Mouse (Mus musculus) bone marrow macrophage, adult 2 months (primary cell): Measurements from ENCODE around the gene Edem2. TPM values are rescaled to one million over a fixed set of nuclear protein-coding genes. Genes with fewer than 3 reads are reported as not detected.
"Not testable (repeated sequence)": the region's sequence is repeated elsewhere in the genome, so short reads cannot be mapped to it uniquely, and the experiment has no call there.

Experiments used
- H3K27ac ChIP-seq: 2 replicates; pipeline ENCODE4 v1.5.1; 2012; ENCODE audit warnings: low read depth, low read length; ENCODE audit not compliant: insufficient read depth
- H3K4me1 ChIP-seq: 2 replicates; pipeline ENCODE4 v1.6.1; 2012; ENCODE audit warnings: low read length; ENCODE audit not compliant: control insufficient read depth, insufficient read depth
- H3K4me3 ChIP-seq: 2 replicates; pipeline ENCODE4 v1.5.1; 2012; ENCODE audit warnings: mild to moderate bottlenecking, low read length, moderate library complexity; ENCODE audit not compliant: insufficient read depth
- CTCF ChIP-seq: IDR thresholded peaks from 2 replicates; pipeline ENCODE4 v1.5.1; 2012; ENCODE audit warnings: low read depth, mild to moderate bottlenecking, low read length, moderate library complexity
- POLR2A ChIP-seq: IDR thresholded peaks from 2 replicates; pipeline ENCODE4 v1.6.1; 2012; ENCODE audit warnings: mild to moderate bottlenecking, low read depth, low read length, borderline replicate concordance
- polyA plus RNA-seq: library from polyadenylated mRNA; stranded (reverse); fragments of >200 nt; gene quantifications from 2 replicates; pipeline ENCODE4 v1.2.4, GENCODE M21; 2012; ENCODE audit not compliant: missing spikeins, insufficient read depth, insufficient read length

The Edem2 gene
- polyA plus RNA-seq, 1 experiment = 44.3 TPM

DNA sequence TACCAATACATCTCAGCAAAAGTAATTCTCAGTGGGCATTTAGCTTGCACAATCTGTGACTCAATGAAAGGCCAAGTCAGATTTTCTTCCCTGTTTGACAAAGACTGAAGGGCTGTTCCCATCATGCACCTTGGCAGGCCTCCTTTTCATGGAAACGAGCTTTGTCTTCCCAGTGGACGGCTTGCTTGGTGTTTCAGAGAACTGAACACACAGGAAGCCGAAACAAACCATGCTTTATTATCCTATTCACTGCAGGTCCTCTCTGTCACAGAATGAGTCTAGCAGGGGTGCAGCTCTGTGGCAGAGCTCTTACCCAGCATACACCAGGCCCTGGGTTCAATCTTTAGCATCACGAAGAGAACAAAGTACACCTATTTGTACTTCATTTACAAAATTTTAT, 25.6 kb downstream of the Edem2 start:
- Histone ChIP-seq H3K4me3 (no peak overlapping the region), H3K4me1 (no peaks in the 10 kb centered on the region), H3K27ac (no peak overlapping the region)
- TF ChIP-seq POLR2A (no peak), CTCF (no peak)

DNA sequence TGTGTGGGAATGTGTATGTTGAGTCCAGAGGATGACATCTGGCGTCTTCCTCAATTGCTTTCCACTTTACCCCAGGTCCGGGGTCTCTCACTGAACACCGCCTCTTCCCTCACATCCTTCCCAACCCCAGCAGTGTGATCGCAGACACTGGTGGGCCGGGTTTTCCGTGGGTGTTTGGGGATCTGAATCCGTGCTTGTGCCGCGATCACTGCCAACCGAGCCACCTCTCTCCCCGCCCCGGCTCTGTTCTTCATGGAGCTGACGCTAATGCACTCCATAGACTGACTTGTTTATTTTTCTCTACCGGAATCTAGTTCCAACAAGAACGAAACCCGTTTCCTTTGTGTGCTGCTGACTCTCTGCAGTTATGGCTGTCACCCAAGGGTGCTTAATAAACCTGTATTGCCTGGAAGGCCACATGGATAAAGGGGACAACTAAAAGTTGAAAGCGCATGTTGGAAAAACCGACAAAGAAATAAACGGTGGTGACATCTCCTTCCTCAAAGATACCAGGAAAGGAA, 27.8 kb downstream of the Edem2 start:
- TF ChIP-seq CTCF (no peak), POLR2A (no peak)

DNA sequence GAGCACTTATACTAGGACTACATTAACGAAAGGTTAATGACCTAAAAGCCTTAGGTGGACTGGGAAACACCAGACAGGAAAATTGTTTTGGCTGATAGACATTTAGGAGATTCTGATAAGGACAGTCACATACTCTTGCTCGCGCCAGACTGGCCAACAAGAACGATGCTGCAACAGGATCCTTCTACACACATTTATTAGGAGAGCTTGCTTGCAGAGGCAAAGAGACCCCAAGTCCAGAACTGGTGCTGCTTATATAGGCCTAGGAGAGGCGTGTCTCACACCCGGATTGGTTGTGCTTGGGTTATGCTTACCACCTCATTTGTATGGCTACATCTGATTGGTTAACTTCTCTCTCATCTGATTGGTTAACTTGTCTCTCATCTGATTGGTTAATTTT, 30.8 kb downstream of the Edem2 start:
- not testable (repeated sequence) for H3K4me3 ChIP-seq, H3K27ac ChIP-seq, H3K4me1 ChIP-seq

More for the DNA sequence above, 27.8 kb downstream of the Edem2 start:
- H3K27ac ChIP-seq = no peak overlapping the region
- H3K4me3 ChIP-seq = no peak overlapping the region
- H3K4me1 ChIP-seq = no peaks in the 10 kb centered on the region

DNA sequence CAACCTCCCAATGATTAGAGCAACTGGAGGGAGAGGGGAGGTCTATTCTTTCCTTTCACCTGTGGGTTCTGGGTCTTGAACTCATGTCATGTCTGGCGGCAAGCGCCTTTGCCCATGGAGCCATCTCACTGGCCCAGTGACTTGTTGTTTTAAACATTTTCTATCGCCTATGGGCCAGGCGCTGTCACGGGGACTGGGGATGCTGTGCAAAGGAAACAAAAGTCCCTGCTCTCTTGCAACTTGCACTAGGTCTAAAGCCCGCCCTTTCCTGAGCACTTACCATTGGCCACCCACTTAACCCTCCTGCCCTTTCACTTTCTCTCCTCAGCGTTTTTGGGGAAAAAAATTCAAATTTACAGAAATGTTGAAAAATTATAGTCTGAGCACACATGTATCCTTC, 32.4 kb downstream of the Edem2 start:
- Histone ChIP-seq H3K4me1 (no peaks in the 10 kb centered on the region), H3K27ac (no peak overlapping the region), H3K4me3 (no peak overlapping the region)
- no peak for TF ChIP-seq POLR2A
- TF ChIP-seq CTCF = no peak

GRCm38 (mm10) chr2:155696091-155696558, 33.1 kb downstream of the Edem2 start:
- H3K27ac ChIP-seq = no peak overlapping the region
- no peak overlapping the region for H3K4me3 ChIP-seq
- TF ChIP-seq CTCF (peak; percentile 100), POLR2A (no peak)
- no peaks in the 10 kb centered on the region for H3K4me1 ChIP-seq

DNA sequence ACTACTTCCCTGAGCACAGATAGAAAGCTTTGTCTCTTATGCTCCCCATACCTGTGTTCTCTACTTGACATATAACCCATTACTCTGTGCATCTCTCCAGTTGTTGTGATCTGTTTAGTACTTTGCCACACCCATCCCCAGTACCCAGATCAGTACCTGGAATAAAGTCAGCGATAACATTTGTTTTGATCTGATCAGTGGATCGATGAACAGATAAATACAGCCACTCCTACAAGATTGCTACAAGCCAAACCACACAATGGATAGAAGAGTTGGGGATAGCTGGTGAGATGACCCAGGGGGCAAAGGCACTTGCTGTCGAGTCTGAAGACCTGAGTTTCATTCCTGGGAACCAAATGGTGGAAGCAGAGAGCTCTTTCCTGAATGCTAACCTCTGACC, 34.0 kb downstream of the Edem2 start:
- no peak overlapping the region for H3K27ac ChIP-seq
- TF ChIP-seq POLR2A = no peak
- TF ChIP-seq CTCF = no peak
- peaks cover 6% of the 10 kb centered on the region; the same call in 1 of the 2 replicates for H3K4me1 ChIP-seq
- no peak overlapping the region for H3K4me3 ChIP-seq

GRCm38 (mm10) chr2:155694564-155694963, 34.7 kb downstream of the Edem2 start:
- TF ChIP-seq CTCF = no peak
- TF ChIP-seq POLR2A = no peak
- no peak overlapping the region for H3K4me3 ChIP-seq
- peaks cover 6% of the 10 kb centered on the region; the same call in 1 of the 2 replicates for H3K4me1 ChIP-seq
- no peak overlapping the region for H3K27ac ChIP-seq

- Histone ChIP-seq H3K4me1 (peaks cover 6% of the 10 kb centered on the region; the same call in 1 of the 2 replicates), H3K27ac (no peak overlapping the region), H3K4me3 (no peak overlapping the region)
- TF ChIP-seq POLR2A (no peak), CTCF (no peak)
Measured at GRCm38 (mm10) chr2:155693136-155693535, 36.1 kb downstream of the Edem2 start.

- peak within 1 kb of the TSS; percentile 83 for H3K4me3 ChIP-seq
- peak within 1 kb of the TSS; percentile 56 for H3K27ac ChIP-seq
- TF ChIP-seq CTCF = peak; percentile 36; the same call in 1 of the 2 replicates
- no peak for TF ChIP-seq POLR2A
- H3K4me1 ChIP-seq = peaks cover 6% of the 10 kb centered on the region; the same call in 1 of the 2 replicates
Measured at GRCm38 (mm10) chr2:155691723-155692493, 37.4 kb downstream of the Edem2 start, which contains the start of gene Trpc4ap. TSS of gene Trpc4ap (minus strand) at chr2:155692384.

DNA sequence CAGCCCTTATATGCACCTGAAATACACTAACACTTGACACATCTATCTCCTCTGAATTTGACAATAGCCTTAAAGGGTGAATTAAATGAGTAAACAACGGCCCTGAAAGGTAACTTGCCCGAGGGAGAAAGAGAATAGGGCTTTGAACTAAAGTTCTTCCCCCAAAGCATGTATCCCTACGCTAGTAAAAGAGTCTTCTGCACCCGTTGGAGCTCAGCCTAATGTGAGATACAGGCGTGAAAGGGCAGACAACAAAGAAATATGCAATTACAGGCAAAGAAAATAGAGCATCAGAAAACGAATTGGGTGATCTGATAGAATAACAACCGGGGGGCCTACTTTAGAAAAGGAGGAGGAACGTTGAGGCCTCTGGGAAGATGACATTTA, 37.9 kb downstream of the Edem2 start:
- no peak for TF ChIP-seq CTCF
- TF ChIP-seq POLR2A = no peak
- H3K4me1 ChIP-seq = peaks cover 6% of the 10 kb centered on the region; the same call in 1 of the 2 replicates
- peak overlapping the region; percentile 83 for H3K4me3 ChIP-seq
- H3K27ac ChIP-seq = peak overlapping the region; percentile 56; the same call in 1 of the 2 replicates
